Mouse (Mus musculus): ENCODE measurements around the gene Lsm11.

Lsm11 gene

DNA sequence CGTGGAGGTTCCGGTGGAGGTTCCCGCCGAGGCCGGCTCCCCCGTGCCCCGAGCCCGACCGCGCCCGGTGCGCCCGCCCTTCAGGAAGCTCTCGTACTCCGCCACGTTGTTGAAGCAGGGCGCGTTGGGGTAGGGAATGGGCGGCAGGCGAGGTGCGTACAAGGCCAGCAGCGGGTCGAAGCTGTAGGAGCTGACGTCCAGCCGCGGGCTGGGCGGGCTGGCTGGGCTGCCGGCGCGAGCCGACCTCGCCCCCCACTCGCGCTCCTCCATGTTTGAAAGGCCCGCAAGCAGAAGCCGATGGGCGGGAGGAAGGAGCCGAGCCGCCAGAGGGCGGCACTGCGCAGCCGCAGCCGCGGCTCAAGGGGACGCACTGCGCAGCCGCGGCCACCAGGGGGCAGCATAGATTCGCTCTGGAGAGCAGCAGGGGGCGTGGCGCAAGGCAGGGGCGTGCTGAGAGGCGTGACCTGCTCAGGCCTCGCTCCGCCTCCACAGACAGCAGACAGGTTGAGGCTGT lies at the start of gene Lsm11:
Gene Lsm11, minus strand, starts transcription at position 293 of the 514 bp plus-strand sequence.
- peak; percentile 97 for DNase-seq

DNA sequence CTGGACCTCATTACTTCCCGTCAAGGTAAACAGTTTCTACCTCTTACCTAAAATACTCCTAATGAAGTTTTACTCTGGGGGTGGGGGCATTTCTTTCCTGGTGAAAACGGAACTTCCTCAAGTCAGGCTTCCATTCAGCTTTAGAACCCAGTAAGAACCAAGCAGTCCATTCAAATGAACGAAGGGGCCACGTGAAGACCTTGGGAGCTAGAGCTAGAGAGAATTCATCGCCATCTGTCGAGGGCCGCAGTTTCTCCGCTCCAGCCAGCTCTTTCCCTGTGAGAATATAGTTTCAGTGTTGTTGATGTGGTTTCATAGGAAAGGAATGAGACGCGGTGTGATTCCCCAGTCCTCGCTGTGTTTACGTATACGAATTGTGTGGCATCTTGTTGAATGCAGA lies 47.4 kb upstream of the Lsm11 start:
- DNase-seq, result no peak

DNA sequence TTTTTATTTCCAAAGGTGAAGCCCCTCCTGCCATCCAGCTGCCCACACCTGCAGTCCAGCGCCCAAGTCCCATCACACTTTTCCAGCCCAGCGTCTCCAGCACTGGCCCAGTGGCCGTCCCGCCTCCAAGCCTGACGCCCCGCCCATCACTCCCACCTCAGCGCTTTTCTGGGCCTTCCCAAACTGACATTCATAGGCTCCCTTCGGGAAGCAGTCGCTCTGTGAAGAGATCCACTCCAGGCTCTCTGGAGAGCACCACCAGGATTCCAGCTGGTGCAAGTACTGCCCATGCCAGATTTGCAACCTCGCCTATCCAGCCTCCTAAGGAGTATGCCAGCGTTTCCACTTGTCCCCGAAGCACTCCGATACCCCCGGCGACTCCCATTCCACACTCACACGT lies 46.9 kb upstream of the Lsm11 start:
- DNase-seq, result peak; percentile 38

- no peak for DNase-seq
Measured at GRCm38 (mm10) chr11:45980893-45981253, 36.1 kb upstream of the Lsm11 start.

- peak; percentile 69 for DNase-seq
Measured at GRCm38 (mm10) chr11:45979946-45980892, 35.5 kb upstream of the Lsm11 start, which contains the start of gene Sox30. Gene Sox30 (plus strand): TSS chr11:45980310.

- no peak for DNase-seq
Measured at GRCm38 (mm10) chr11:45976061-45976460, 31.3 kb upstream of the Lsm11 start.

- DNase-seq, result no peak
Measured at GRCm38 (mm10) chr11:45974466-45974865, 29.7 kb upstream of the Lsm11 start.

- no peak for DNase-seq
Measured at GRCm38 (mm10) chr11:45973635-45974034, 28.9 kb upstream of the Lsm11 start.

GRCm38 (mm10) chr11:45968466-45968865 lies 23.7 kb upstream of the Lsm11 start:
- no peak for DNase-seq

GRCm38 (mm10) chr11:45966896-45967295 lies 22.2 kb upstream of the Lsm11 start:
- no peak for DNase-seq

DNA sequence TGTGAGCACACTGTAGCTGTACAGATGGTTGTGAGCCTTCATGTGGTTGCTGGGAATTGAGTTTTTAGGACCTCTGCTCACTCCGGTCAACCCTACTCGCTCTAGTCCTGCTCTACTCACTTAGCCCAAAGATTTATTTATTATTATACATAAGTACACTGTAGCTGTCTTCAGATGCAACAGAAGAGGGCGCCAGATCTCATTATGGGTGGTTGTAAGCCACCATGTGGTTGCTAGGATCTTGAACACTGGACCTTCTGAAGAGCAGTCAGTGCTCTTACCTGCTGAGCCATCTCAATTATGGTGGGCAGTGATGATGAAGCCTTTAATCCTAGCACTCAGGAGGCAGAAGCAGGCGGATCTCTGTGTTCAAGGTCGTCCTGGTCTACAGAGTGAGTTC lies 15.3 kb upstream of the Lsm11 start:
- DNase-seq, result no peak

DNA sequence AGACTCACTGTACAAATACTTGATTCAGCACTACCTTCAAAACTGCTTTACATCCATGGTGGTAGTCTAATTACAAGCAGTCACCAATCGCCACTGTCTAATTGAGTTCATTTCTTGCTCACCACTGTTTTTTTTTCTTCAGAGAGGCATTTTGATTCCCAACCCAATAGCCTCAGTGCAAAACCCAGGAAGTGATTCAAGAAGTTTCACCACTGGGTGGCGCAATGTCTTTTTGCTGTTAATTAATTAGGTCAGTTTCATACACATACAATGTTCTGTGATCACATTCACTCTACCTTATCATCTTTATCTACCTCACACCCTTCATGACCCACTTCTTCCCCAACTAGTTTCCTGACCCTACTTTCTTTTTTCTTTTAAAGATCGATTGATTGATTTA lies 14.9 kb upstream of the Lsm11 start:
- no peak for DNase-seq

DNA sequence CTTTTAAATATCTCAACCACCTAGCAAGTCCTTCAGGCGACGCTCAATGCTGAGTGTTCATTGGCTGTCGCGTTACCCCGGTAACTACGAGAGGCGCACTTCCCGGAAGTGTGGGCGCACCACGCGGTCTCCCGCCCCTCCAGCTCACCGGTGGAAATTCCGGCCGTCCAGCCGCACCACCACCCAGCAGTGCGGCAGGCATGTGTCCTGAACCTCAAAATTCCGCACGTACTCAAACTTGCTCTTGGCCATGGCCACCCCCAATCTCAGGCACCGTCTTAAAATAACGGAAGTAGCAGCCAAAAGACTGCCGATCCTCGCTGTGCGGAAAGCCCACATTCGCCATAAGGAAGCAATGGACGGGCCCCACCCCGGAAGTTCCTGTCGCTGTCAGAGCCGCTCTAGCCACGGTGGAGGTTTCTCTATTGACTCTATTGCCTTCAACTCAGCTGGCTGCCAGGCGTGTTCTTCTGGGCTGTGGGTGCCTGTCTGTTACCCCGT lies 10.4 kb upstream of the Lsm11 start, which contains the start of gene Thg1l:
Gene Thg1l, minus strand, starts transcription at position 368 of the 501 bp plus-strand sequence.
- peak; percentile 94 for DNase-seq

- DNase-seq, result no peak
Measured at GRCm38 (mm10) chr11:45947491-45947890, 2.8 kb upstream of the Lsm11 start.

- no peak for DNase-seq
Measured at GRCm38 (mm10) chr11:45946796-45947195, 2.1 kb upstream of the Lsm11 start.

DNA sequence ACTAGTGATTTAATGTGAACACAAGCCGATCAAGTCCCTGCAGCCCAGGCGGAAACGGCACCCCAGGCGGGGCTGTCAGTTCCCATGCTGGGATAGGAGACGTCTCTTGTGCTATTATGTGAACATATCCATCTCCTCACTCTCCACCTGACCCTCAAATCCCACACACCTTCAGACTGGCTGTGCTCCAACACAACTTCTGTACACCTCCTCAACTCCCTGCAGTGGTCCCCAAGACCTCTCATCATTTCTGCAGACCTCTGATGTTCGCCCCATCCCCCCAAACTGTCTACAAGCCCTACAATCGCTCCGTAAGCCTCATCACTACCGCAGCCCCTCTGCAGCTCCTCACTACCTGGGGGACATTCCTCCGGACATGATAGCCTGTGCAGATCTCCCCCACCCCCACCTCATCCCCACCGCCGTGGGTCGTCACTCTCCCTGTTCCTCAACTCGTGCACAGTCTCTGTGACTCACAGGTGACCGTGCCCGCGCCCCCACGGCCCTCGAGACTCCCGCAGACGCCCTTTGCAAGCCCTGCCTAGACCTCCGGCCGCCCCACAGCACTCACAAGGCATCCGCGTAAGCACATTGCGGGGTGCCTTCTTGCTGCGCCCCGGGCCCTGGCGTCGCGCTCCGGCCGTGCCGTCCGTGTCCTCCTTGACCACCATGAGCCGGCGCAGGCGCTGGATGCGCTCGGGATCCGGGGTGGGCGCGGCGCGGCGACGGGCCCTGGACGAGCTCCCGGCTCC lies 668 bp downstream of the Lsm11 start:
- DNase-seq, result no peak

DNA sequence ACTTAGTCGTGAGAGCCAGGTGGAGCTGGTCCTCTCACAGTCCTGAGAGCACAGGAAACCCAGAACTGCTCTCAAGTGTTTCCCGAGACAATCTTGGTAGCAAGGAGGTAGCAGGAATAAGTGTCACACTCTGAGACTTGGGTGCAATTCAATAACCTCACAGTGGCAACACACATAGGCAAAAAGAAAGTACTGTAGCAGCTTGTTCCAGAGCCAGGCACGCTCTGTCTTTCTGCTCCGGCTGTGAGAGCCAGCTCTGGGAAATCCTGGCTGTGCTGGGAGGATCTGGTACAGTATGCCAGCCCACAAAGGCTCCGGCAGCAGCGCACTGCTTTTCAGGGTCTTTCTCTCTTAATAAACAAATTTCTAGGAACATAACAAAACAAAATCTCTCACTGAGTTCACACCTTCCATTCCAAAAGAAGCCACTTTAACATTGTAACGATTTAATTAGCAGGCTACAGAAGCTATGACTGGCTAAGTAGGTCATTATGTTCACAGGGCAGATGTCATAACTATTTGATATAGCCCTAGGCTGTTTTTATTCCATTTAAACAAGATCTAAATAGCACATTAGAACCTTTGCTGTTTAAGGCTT lies 1.5 kb downstream of the Lsm11 start:
- no peak for DNase-seq

DNA sequence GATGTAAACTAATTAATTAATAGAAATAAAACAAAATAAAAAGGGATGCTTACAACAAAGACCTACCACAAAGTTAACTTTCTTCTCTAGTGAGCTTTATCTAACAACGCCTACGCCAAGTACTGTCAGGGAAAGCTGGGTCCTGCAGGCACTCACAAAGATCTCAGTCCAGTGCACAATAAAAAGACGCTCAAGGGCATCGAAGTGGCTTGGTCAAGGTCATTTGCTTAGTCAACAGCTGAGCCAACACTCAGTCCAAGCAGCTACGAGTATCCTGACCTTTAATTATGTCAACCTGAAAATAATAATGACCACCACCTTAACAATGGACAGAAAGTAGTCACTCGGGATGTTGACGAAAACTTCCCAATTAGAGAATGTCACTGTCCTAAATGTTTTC lies 2.5 kb downstream of the Lsm11 start:
- DNase-seq, result no peak

- DNase-seq, result no peak
Measured at GRCm38 (mm10) chr11:45938917-45939316, 5.8 kb downstream of the Lsm11 start.

GRCm38 (mm10) chr11:45937478-45937877 lies 7.3 kb downstream of the Lsm11 start:
- DNase-seq, result no peak

GRCm38 (mm10) chr11:45932771-45933170 lies 12.0 kb downstream of the Lsm11 start:
- DNase-seq, result no peak

DNA sequence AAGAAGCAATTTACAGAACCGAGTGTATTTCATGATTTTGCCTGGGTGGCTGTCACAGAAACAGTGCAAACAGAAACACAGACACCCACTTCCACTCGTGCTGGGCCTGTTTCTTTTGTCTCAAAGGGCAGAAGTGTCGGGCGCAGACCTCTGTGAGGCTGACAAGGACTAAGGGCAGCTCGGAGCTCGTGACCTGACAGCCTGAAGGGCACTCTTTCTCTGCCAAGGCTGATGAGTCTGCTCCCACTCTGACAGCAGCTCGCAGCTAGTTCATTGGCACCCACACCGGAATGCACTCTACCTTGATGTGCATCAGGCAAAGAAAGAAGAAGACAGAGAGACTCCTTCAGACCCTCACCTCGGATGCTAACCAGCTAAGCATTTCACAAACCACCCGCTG lies 15.2 kb downstream of the Lsm11 start:
- no peak for DNase-seq

DNA sequence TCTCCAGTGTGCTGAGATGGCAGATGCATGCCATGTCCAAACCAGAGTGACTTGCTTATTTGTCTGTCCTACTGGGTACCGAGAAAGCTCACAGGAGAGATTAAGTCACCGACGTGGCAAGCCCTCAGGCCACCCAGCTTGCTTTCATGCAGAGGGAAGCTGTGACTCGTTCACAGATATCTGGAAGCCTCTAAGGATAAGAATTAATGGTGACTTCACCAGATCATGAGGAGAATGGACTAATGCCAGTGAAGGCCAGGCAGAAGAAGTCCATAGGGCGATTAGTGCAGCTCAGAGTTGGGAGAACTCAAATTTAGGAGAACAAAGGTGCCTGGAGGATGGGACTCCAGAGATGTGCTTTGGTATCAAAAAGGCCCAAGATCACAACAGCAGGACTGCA lies 17.3 kb downstream of the Lsm11 start:
- no peak for DNase-seq

Data from kidney, postnatal 14 days (tissue).